ENCODE assay signal across 9 mouse cellular contexts in the genomic region with DNA sequence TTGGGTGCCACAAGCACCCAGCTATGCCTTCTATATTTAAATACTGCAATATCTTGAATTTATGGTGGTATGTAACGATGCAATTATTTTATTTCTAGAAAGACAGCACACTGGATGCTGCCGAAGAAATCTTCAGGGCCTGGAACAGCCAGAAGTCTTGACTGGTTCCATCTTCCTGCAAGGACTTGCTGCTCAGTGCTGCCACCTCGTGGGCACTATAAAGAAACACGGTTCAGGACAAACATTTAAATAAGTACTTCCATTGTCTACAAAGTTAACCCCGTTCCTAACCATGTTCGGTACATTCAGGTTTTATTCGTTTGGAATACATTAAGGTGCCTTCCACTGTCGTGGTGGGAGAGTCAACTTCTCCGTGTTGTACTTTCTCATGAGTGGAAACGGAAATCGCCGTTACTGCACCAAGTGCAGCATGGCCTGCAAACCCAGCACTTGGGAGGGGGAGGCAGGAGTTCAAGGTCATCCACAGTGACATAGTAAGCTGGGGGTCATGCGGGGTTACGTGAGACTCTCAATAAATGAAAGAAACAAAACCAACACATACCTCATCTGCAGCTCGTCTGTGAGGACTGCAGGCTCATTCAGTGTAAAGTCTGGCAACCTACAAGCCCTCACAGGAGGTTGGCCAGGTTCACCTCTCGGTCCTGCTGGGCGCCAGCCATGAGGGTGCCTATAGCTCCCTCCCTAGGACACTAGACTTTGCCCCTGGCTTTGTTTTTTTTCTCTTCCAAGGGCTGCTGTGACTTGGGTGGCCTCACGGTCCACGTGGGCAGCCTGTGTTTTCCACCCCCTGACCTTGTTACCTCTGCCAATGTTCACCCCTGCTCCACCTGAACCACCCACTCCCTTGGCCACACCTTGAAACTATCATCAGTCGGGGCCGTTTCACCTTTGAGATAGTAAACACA. TPM values are rescaled to one million over a fixed set of nuclear protein-coding genes. Genes with fewer than 3 reads are reported as not detected.
A peak's percentile ranks its signal among the peaks of the same experiment; 100 is the strongest.
DNase-seq lines count a peak whose midpoint lies in the region; ATAC-seq and TF ChIP-seq lines count a peak whose summit lies in the region.
"Had no signal": no experiment of that assay in that cellular context is flagged by ENCODE, and none has a peak within 500 bp of the region (broad histone marks: within the 10 kb centered on the region; RNA-seq: fewer than 3 reads in every experiment).

No protein-coding gene starts in this region.

- no peaks in the 10 kb centered on the region for H3K79me2 ChIP-seq in heart, adult 2 months (replicated peaks; ENCODE audit: control insufficient read depth, insufficient read depth, low read length)

- 58% methylated on average over 21 of the region's 21 CpGs for WGBS in heart, adult 2 months
- 48% methylated on average over 21 of the region's 21 CpGs for WGBS in liver, embryonic 14.5 days (ENCODE audit: insufficient replicate concordance)
- 61% methylated on average over 21 of the region's 21 CpGs for WGBS in neural tube, embryonic 12.5 days

- no peak overlapping the region for H3K4me2 ChIP-seq in liver, embryonic 14.5 days (ENCODE audit: low read depth)
- H3K4me2 ChIP-seq in neural tube, embryonic 12.5 days (replicated peaks), result no peak overlapping the region
- H3K4me2 ChIP-seq: embryonic facial prominence, embryonic 12.5 days had no signal

- no peaks in the 10 kb centered on the region for H3K36me3 ChIP-seq in heart, adult 2 months (ENCODE audit: control insufficient read depth, insufficient read depth, low read length)
- no peaks in the 10 kb centered on the region for H3K36me3 ChIP-seq in liver, embryonic 14.5 days (replicated peaks; ENCODE audit: control insufficient read depth, insufficient read depth, low read depth)
- no peaks in the 10 kb centered on the region for H3K36me3 ChIP-seq in neural tube, embryonic 12.5 days
- H3K36me3 ChIP-seq: embryonic facial prominence, embryonic 12.5 days had no signal

- no peak overlapping the region for H3K27ac ChIP-seq in heart, adult 2 months
- no peak overlapping the region; the same call in 1 of the 2 replicates for H3K27ac ChIP-seq in liver, embryonic 14.5 days
- H3K27ac ChIP-seq in neural tube, embryonic 12.5 days, result no peak overlapping the region
- H3K27ac ChIP-seq: embryonic facial prominence, embryonic 12.5 days had no signal

- H3K27me3 ChIP-seq in heart, adult 2 months (ENCODE audit: control insufficient read depth, insufficient read depth, low read length), result no peaks in the 10 kb centered on the region
- no peaks in the 10 kb centered on the region for H3K27me3 ChIP-seq in liver, embryonic 14.5 days (ENCODE audit: control insufficient read depth, insufficient read depth, low read length)
- H3K27me3 ChIP-seq in neural tube, embryonic 12.5 days (replicated peaks), result no peaks in the 10 kb centered on the region
- H3K27me3 ChIP-seq: embryonic facial prominence, embryonic 12.5 days had no signal

- ATAC-seq in liver, embryonic 14.5 days (ENCODE audit: insufficient read depth), result peak; percentile 60
- ATAC-seq in neural tube, embryonic 12.5 days (ENCODE audit: low FRiP score, low read depth), result peak; percentile 51; the same call in 1 of the 2 replicates
- no peak for ATAC-seq in frontal cortex, adult (ENCODE audit: low TSS enrichment)

- TF ChIP-seq POLR2A in heart, adult 2 months (IDR thresholded peaks at IDR 0.05; ENCODE audit: insufficient read depth, low read depth, low read length), result no peak

- TF ChIP-seq EP300 in heart, adult 2 months (IDR thresholded peaks at IDR 0.05; ENCODE audit: insufficient read depth, low read depth, low read length), result no peak
- TF ChIP-seq EP300 in liver, embryonic 14.5 days (IDR thresholded peaks at IDR 0.05; ENCODE audit: low read depth), result no peak

- H3K4me3 ChIP-seq in heart, adult 2 months, result no peak overlapping the region
- no peak overlapping the region for H3K4me3 ChIP-seq in liver, embryonic 14.5 days (ENCODE audit: insufficient read depth in 1 of 2, low read depth in 2 of 2, low read length in 2 of 2)
- H3K4me3 ChIP-seq in neural tube, embryonic 12.5 days, result no peak overlapping the region
- H3K4me3 ChIP-seq: embryonic facial prominence, embryonic 12.5 days had no signal

- H3K4me1 ChIP-seq in heart, adult 2 months (ENCODE audit: control insufficient read depth, insufficient read depth, low read length), result no peaks in the 10 kb centered on the region
- H3K4me1 ChIP-seq in liver, embryonic 14.5 days (replicated peaks; ENCODE audit: control insufficient read depth in 2 of 2, insufficient read depth in 2 of 2, low read length in 1 of 2), result no peaks in the 10 kb centered on the region; a peak in 1 of 4 replicates
- H3K4me1 ChIP-seq in neural tube, embryonic 12.5 days, result no peaks in the 10 kb centered on the region
- H3K4me1 ChIP-seq: embryonic facial prominence, embryonic 12.5 days had no signal

- intact Hi-C loops in heart, adult 2 months (cut with DNase I), result no loop called here
- intact Hi-C loops in heart, postnatal 25 days (cut with DNase I), result no loop called here

- peak; percentile 91 for TF ChIP-seq CTCF in heart, adult 2 months (IDR thresholded peaks at IDR 0.05)
- TF ChIP-seq CTCF in liver, embryonic 14.5 days (IDR thresholded peaks at IDR 0.05; ENCODE audit: low read depth), result peak; percentile 91

- peak in 1 of 2 experiments; percentile 21 for DNase-seq in heart, adult 2 months
- DNase-seq in heart, postnatal 25 days (ENCODE audit: low spot score), result no peak
- DNase-seq in R1 (ENCODE audit: low read depth, low spot score), result peak; percentile 85
- DNase-seq in embryo, embryonic 11.5 days (ENCODE audit: low read depth, low spot score), result peak; percentile 59
- peak; percentile 54 for DNase-seq in hindlimb bud, embryonic 11.5 days (ENCODE audit: extremely low spot score, low read depth, low spot score)
- DNase-seq in liver, embryonic 14.5 days (ENCODE audit: low read depth in 3 of 3, low spot score in 3 of 3), result peak in 2 of 3 experiments; percentile 41 to 50

- H3K9ac ChIP-seq in heart, adult 2 months (ENCODE audit: low read depth, low read length), result no peak overlapping the region
- no peak overlapping the region for H3K9ac ChIP-seq in liver, embryonic 14.5 days (replicated peaks)
- no peak overlapping the region for H3K9ac ChIP-seq in neural tube, embryonic 12.5 days
- H3K9ac ChIP-seq: embryonic facial prominence, embryonic 12.5 days had no signal

- no peaks in the 10 kb centered on the region for H3K9me3 ChIP-seq in liver, embryonic 14.5 days (ENCODE audit: control insufficient read depth, low read length)
- H3K9me3 ChIP-seq in neural tube, embryonic 12.5 days, result no peaks in the 10 kb centered on the region
- H3K9me3 ChIP-seq: embryonic facial prominence, embryonic 12.5 days had no signal

RNA-seq across cellular contexts. Expression of a gene that starts 20.6 kb away (rescaled TPM):
- total RNA-seq in heart, adult 2 months (2021), result 10 to 100 TPM; 17.9 to 19.3 TPM
- 13.4 and 23.4 TPM in 2 replicates for polyA plus RNA-seq in heart, adult 2 months (2012; rRNA removed)
- total RNA-seq in heart, postnatal 25 days (2021), result 10 to 100 TPM; 17.9 to 18.3 TPM
- 17.5 and 26.4 TPM in 2 replicates for polyA plus RNA-seq in liver, embryonic 14.5 days (2012; rRNA removed)
- polyA plus RNA-seq in liver, embryonic 14.5 days (2014; fragmentation: Nextera tagmentation; extraction: Ambion mirVana), result 44.3 and 46.2 TPM in 2 replicates
- polyA plus RNA-seq in neural tube, embryonic 12.5 days (2016; fragmentation: Nextera tagmentation; extraction: Ambion mirVana), result 90.5 and 93.4 TPM in 2 replicates

RNA-seq across cellular contexts. Expression of a gene that starts 43.4 kb away (rescaled TPM):
- total RNA-seq in heart, adult 2 months (2021), result 10 to 100 TPM; 28.3 to 37.7 TPM
- polyA plus RNA-seq in heart, adult 2 months (2012; rRNA removed), result 10.9 and 22.1 TPM in 2 replicates
- total RNA-seq in heart, postnatal 25 days (2021), result 10 to 100 TPM; 19.4 to 19.8 TPM
- polyA plus RNA-seq in liver, embryonic 14.5 days (2012; rRNA removed), result 3.7 and 5.1 TPM in 2 replicates
- 8.4 and 10.1 TPM in 2 replicates for polyA plus RNA-seq in liver, embryonic 14.5 days (2014; fragmentation: Nextera tagmentation; extraction: Ambion mirVana)
- 9.0 and 9.6 TPM in 2 replicates for polyA plus RNA-seq in neural tube, embryonic 12.5 days (2016; fragmentation: Nextera tagmentation; extraction: Ambion mirVana)
